Mouse (Mus musculus) embryonic facial prominence, embryonic 13.5 days (tissue): ENCODE measurements around the gene Icosl. TPM values are rescaled to one million over a fixed set of nuclear protein-coding genes. Genes with fewer than 3 reads are reported as not detected.
"Not testable (repeated sequence)": the region's sequence is repeated elsewhere in the genome, so short reads cannot be mapped to it uniquely, and the experiment has no call there.

Experiments used
- ATAC-seq: fragments of 200-750 bp; cut with Nextera tagmentation; 2 replicates; pipeline ENCODE4 v1.8.0; 2017; ENCODE audit warnings: low read depth; ENCODE audit not compliant: insufficient number of reproducible peaks, insufficient read depth, low FRiP score, low TSS enrichment
- H3K27ac ChIP-seq: fragments of 300-500 bp; sonication (generic); 2 replicates; pipeline ENCODE4 v1.5.1; 2015; ENCODE audit warnings: moderate library complexity, mild to moderate bottlenecking, inconsistent platforms
- H3K27me3 ChIP-seq: fragments of 300-500 bp; sonication (generic); 2 replicates; pipeline ENCODE4 v1.6.1; 2015; ENCODE audit warnings: mild to moderate bottlenecking, inconsistent platforms
- H3K36me3 ChIP-seq: fragments of 300-500 bp; sonication (generic); 2 replicates; pipeline ENCODE4 v1.6.1; 2015; ENCODE audit warnings: mild to moderate bottlenecking, inconsistent platforms
- H3K4me1 ChIP-seq: fragments of 300-500 bp; sonication (generic); 2 replicates; pipeline ENCODE4 v1.6.1; 2015; ENCODE audit warnings: inconsistent platforms
- H3K4me2 ChIP-seq: fragments of 300-500 bp; sonication (generic); 2 replicates; pipeline ENCODE4 v1.6.1; 2015; ENCODE audit warnings: moderate library complexity, mild to moderate bottlenecking, inconsistent platforms
- H3K4me3 ChIP-seq: fragments of 300-500 bp; sonication (generic); 2 replicates; pipeline ENCODE4 v1.5.1; 2015; ENCODE audit warnings: mild to moderate bottlenecking, inconsistent platforms
- H3K9ac ChIP-seq: fragments of 300-500 bp; sonication (generic); 2 replicates; pipeline ENCODE4 v1.6.1; 2015; ENCODE audit warnings: mild to moderate bottlenecking, inconsistent platforms
- H3K9me3 ChIP-seq: fragments of 300-500 bp; sonication (generic); 2 replicates; pipeline ENCODE4 v1.6.1; 2016; ENCODE audit warnings: inconsistent platforms
- WGBS: fragments of 180-500 bp; shearing (Covaris S2); methylation state at CpG from one replicate; pipeline ENCODE4 v1.1.7; 2015; ENCODE audit warnings: mixed read lengths; 5-methylcytosine and 5-hydroxymethylcytosine counted together
- polyA plus RNA-seq: library from polyadenylated mRNA; unstranded; fragments of >200 nt; fragmentation: Nextera tagmentation; extraction: Ambion mirVana; gene quantifications from 2 replicates; pipeline ENCODE4 v1.2.1, GENCODE M21; 2015

Gene Icosl
- polyA plus RNA-seq, 1 experiment from 2014 or later, result 4.4 TPM

- no peak overlapping the region for H3K4me3 ChIP-seq
- H3K27me3 ChIP-seq, result no peaks in the 10 kb centered on the region
- no peaks in the 10 kb centered on the region for H3K9me3 ChIP-seq
- H3K9ac ChIP-seq, result no peak overlapping the region
- H3K27ac ChIP-seq, result no peak overlapping the region
- H3K36me3 ChIP-seq, result no peaks in the 10 kb centered on the region
- no peaks in the 10 kb centered on the region; the same call in 1 of the 2 replicates for H3K4me1 ChIP-seq
- H3K4me2 ChIP-seq, result no peak overlapping the region
- ATAC-seq, result no peak
Measured at GRCm38 (mm10) chr10:78095221-78095620, 26.1 kb downstream of the Icosl start.

GRCm38 (mm10) chr10:78095954-78096931 lies 27.1 kb downstream of the Icosl start:
- Histone ChIP-seq H3K36me3 (no peaks in the 10 kb centered on the region), H3K9me3 (no peaks in the 10 kb centered on the region), H3K27me3 (no peaks in the 10 kb centered on the region), H3K4me2 (no peak overlapping the region), H3K4me3 (no peak overlapping the region), H3K27ac (no peak overlapping the region), H3K9ac (no peak overlapping the region), H3K4me1 (peaks cover 3% of the 10 kb centered on the region; the same call in 1 of the 2 replicates)
- WGBS, result 86% methylated on average over 5 of the region's 5 CpGs
- ATAC-seq, result no peak

- not testable (repeated sequence) for H3K4me3 ChIP-seq, H3K4me1 ChIP-seq
Measured at GRCm38 (mm10) chr10:78099860-78100259, 30.8 kb downstream of the Icosl start.

GRCm38 (mm10) chr10:78100989-78101780 lies 32.1 kb downstream of the Icosl start:
- peak overlapping the region; percentile 53; the same call in 1 of the 2 replicates for H3K9ac ChIP-seq
- no peak for ATAC-seq

More at GRCm38 (mm10) chr10:78099860-78100259, 30.8 kb downstream of the Icosl start:
- not testable (repeated sequence) for H3K27me3 ChIP-seq, H3K9me3 ChIP-seq, H3K27ac ChIP-seq, ATAC-seq, H3K9ac ChIP-seq, H3K4me2 ChIP-seq, H3K36me3 ChIP-seq

GRCm38 (mm10) chr10:78104555-78105490 lies 35.7 kb downstream of the Icosl start:
- WGBS, result 77% methylated on average over 11 of the region's 11 CpGs
- Histone ChIP-seq H3K27ac (no peak overlapping the region), H3K27me3 (no peaks in the 10 kb centered on the region; the same call in 1 of the 2 replicates), H3K4me3 (no peak overlapping the region), H3K4me2 (no peak overlapping the region), H3K36me3 (no peaks in the 10 kb centered on the region), H3K9me3 (no peaks in the 10 kb centered on the region), H3K9ac (no peak overlapping the region), H3K4me1 (peaks cover 5% of the 10 kb centered on the region)
- no peak for ATAC-seq

More at GRCm38 (mm10) chr10:78100989-78101780, 32.1 kb downstream of the Icosl start:
- Histone ChIP-seq H3K27me3 (no peaks in the 10 kb centered on the region; the same call in 1 of the 2 replicates), H3K36me3 (no peaks in the 10 kb centered on the region), H3K4me3 (peak overlapping the region; percentile 25), H3K4me2 (peak overlapping the region; percentile 58), H3K27ac (no peak overlapping the region), H3K4me1 (peaks cover 5% of the 10 kb centered on the region), H3K9me3 (no peaks in the 10 kb centered on the region)
- WGBS, result 26% methylated on average over 16 of the region's 16 CpGs

GRCm38 (mm10) chr10:78105548-78105947 lies 36.4 kb downstream of the Icosl start:
- Histone ChIP-seq H3K27me3 (no peaks in the 10 kb centered on the region; the same call in 1 of the 2 replicates), H3K27ac (no peak overlapping the region), H3K4me1 (peaks cover 5% of the 10 kb centered on the region), H3K4me3 (no peak overlapping the region), H3K9me3 (no peaks in the 10 kb centered on the region), H3K9ac (no peak overlapping the region), H3K36me3 (no peaks in the 10 kb centered on the region), H3K4me2 (no peak overlapping the region)
- no peak for ATAC-seq
- 80% methylated on average over 12 of the region's 12 CpGs for WGBS

- H3K9me3 ChIP-seq, result no peaks in the 10 kb centered on the region
- no peak overlapping the region for H3K27ac ChIP-seq
- no peak overlapping the region for H3K4me2 ChIP-seq
- WGBS, result 76% methylated on average over 4 of the region's 4 CpGs
- no peak overlapping the region for H3K4me3 ChIP-seq
- 0 out of 2 replicates have a peak, but pooled peaks cover 7% of the 10 kb centered on the region for H3K4me1 ChIP-seq
- no peak for ATAC-seq
- H3K27me3 ChIP-seq, result no peaks in the 10 kb centered on the region
- no peaks in the 10 kb centered on the region for H3K36me3 ChIP-seq
- H3K9ac ChIP-seq, result no peak overlapping the region
Measured at GRCm38 (mm10) chr10:78114521-78115092, 45.5 kb downstream of the Icosl start.

GRCm38 (mm10) chr10:78115153-78115552 lies 46.1 kb downstream of the Icosl start:
- 75% methylated on average over 2 of the region's 2 CpGs for WGBS
- Histone ChIP-seq H3K27me3 (no peaks in the 10 kb centered on the region), H3K27ac (no peak overlapping the region), H3K9ac (no peak overlapping the region), H3K4me2 (no peak overlapping the region), H3K36me3 (no peaks in the 10 kb centered on the region), H3K4me3 (no peak overlapping the region), H3K9me3 (no peaks in the 10 kb centered on the region), H3K4me1 (0 out of 2 replicates have a peak, but pooled peaks cover 7% of the 10 kb centered on the region)
- ATAC-seq, result no peak

GRCm38 (mm10) chr10:78119422-78119821 lies 50.3 kb downstream of the Icosl start:
- WGBS, result 93% methylated on average over 4 of the region's 4 CpGs
- H3K27me3 ChIP-seq, result no peaks in the 10 kb centered on the region
- no peak overlapping the region for H3K4me3 ChIP-seq
- no peak for ATAC-seq
- H3K36me3 ChIP-seq, result no peaks in the 10 kb centered on the region
- H3K27ac ChIP-seq, result no peak overlapping the region
- 0 out of 2 replicates have a peak, but pooled peaks cover 7% of the 10 kb centered on the region for H3K4me1 ChIP-seq
- H3K4me2 ChIP-seq, result no peak overlapping the region
- H3K9ac ChIP-seq, result no peak overlapping the region
- H3K9me3 ChIP-seq, result no peaks in the 10 kb centered on the region

GRCm38 (mm10) chr10:78124137-78124536 lies 55.0 kb downstream of the Icosl start:
- H3K27ac ChIP-seq, H3K27me3 ChIP-seq, H3K4me1 ChIP-seq, ATAC-seq, H3K4me2 ChIP-seq, H3K36me3 ChIP-seq, H3K9ac ChIP-seq, H3K4me3 ChIP-seq, H3K9me3 ChIP-seq: not testable (repeated sequence)
- 55% methylated on average over 6 of the region's 6 CpGs for WGBS
